Mouse (Mus musculus) monocyte, adult 2 months (primary cell): Measurements from ENCODE around the gene Atf7ip2.
"Not testable (repeated sequence)": the region's sequence is repeated elsewhere in the genome, so short reads cannot be mapped to it uniquely, and the experiment has no call there.

ENCODE experiments used
- DNase-seq, 2 experiments: peaks; one replicate each; pipeline ENCODE4 v3.0.0; 2022; ENCODE audit warnings: low spot score in 2 of 2, low read depth in 1 of 2

The Atf7ip2 gene

GRCm38 (mm10) chr16:10192679-10193506, at the start of gene Atf7ip2:
Gene Atf7ip2 (plus strand): TSS chr16:10192712.
- no peak for DNase-seq

GRCm38 (mm10) chr16:10143166-10143565, 49.3 kb upstream of the Atf7ip2 start:
- no peak for DNase-seq

GRCm38 (mm10) chr16:10147401-10147800, 45.1 kb upstream of the Atf7ip2 start:
- no peak for DNase-seq

- no peak for DNase-seq
Observed at GRCm38 (mm10) chr16:10169123-10169905, 23.2 kb upstream of the Atf7ip2 start.

GRCm38 (mm10) chr16:10170005-10170404, 22.5 kb upstream of the Atf7ip2 start, which contains the start of gene Rpl39l:
Gene Rpl39l (plus strand): TSS chr16:10170226.
- no peak for DNase-seq

- no peak for DNase-seq
Observed at GRCm38 (mm10) chr16:10171276-10171675, 21.2 kb upstream of the Atf7ip2 start.

GRCm38 (mm10) chr16:10172179-10172820, 20.2 kb upstream of the Atf7ip2 start:
- no peak for DNase-seq

- not testable (repeated sequence) for DNase-seq
Observed at GRCm38 (mm10) chr16:10187461-10187860, 5.1 kb upstream of the Atf7ip2 start.

- DNase-seq = no peak
Observed at GRCm38 (mm10) chr16:10208777-10209176, 16.3 kb downstream of the Atf7ip2 start.

- not testable (repeated sequence) for DNase-seq
Observed at GRCm38 (mm10) chr16:10216366-10216765, 23.9 kb downstream of the Atf7ip2 start.

GRCm38 (mm10) chr16:10217020-10217419, 24.5 kb downstream of the Atf7ip2 start:
- not testable (repeated sequence) for DNase-seq

GRCm38 (mm10) chr16:10227361-10227760, 34.8 kb downstream of the Atf7ip2 start:
- DNase-seq = no peak

GRCm38 (mm10) chr16:10236601-10237000, 44.1 kb downstream of the Atf7ip2 start:
- no peak for DNase-seq

GRCm38 (mm10) chr16:10253993-10254392, 61.5 kb downstream of the Atf7ip2 start:
- DNase-seq = no peak

- DNase-seq = no peak
Observed at GRCm38 (mm10) chr16:10272256-10272655, 79.7 kb downstream of the Atf7ip2 start.

GRCm38 (mm10) chr16:10274465-10274864, 82.0 kb downstream of the Atf7ip2 start:
- DNase-seq = no peak

- DNase-seq = not testable (repeated sequence)
Observed at GRCm38 (mm10) chr16:10276778-10277177, 84.3 kb downstream of the Atf7ip2 start.

GRCm38 (mm10) chr16:10280286-10280951, 87.9 kb downstream of the Atf7ip2 start:
- peak in 1 of 2 experiments; percentile 16 for DNase-seq

- no peak for DNase-seq
Observed at GRCm38 (mm10) chr16:10281890-10282289, 89.4 kb downstream of the Atf7ip2 start.

- no peak for DNase-seq
Observed at GRCm38 (mm10) chr16:10286513-10287268, 94.2 kb downstream of the Atf7ip2 start.
